In genomic region chr5:69557404-69557935, GRCm38 (mm10) we compare ENCODE assay signal across 8 mouse cellular contexts. TPM values are rescaled to one million over a fixed set of nuclear protein-coding genes. Genes with fewer than 3 reads are reported as not detected.
DNase-seq lines count a peak whose midpoint lies in the region; ATAC-seq and TF ChIP-seq lines count a peak whose summit lies in the region.

No protein-coding gene starts in this region.

- H3K79me3 ChIP-seq in C2C12 (ENCODE audit: low read depth), result peaks cover 8% of the 10 kb centered on the region

- ATAC-seq in heart, embryonic 11.5 days (replicated peaks; ENCODE audit: insufficient number of reproducible peaks, low FRiP score, low TSS enrichment), result no peak
- peak; percentile 29 for ATAC-seq in forebrain, embryonic 15.5 days (replicated peaks)
- peak; percentile 42; the same call in 1 of the 2 replicates for ATAC-seq in liver, embryonic 14.5 days (ENCODE audit: insufficient read depth)
- ATAC-seq in stomach, embryonic 15.5 days (ENCODE audit: insufficient read depth, low FRiP score, low read depth), result no peak

- 14% methylated on average over 16 of the region's 16 CpGs for WGBS in heart, embryonic 11.5 days (ENCODE audit: insufficient replicate concordance)
- 8% methylated on average over 16 of the region's 16 CpGs for WGBS in forebrain, embryonic 15.5 days
- 9% methylated on average over 16 of the region's 16 CpGs for WGBS in liver, embryonic 14.5 days (ENCODE audit: insufficient replicate concordance)
- WGBS in stomach, embryonic 15.5 days, result 8% methylated on average over 16 of the region's 16 CpGs

- H3ac ChIP-seq in C2C12 (ENCODE audit: control insufficient read depth, insufficient read length, low read depth), result peak overlapping the region; percentile 89

- H3K27me3 ChIP-seq in heart, embryonic 11.5 days (ENCODE audit: control insufficient read depth, insufficient read depth, low read length), result no peaks in the 10 kb centered on the region
- no peaks in the 10 kb centered on the region for H3K27me3 ChIP-seq in C2C12 (ENCODE audit: control insufficient read depth, insufficient read depth, insufficient read length)
- no peaks in the 10 kb centered on the region for H3K27me3 ChIP-seq in forebrain, embryonic 15.5 days
- H3K27me3 ChIP-seq in liver, embryonic 14.5 days (ENCODE audit: control insufficient read depth, insufficient read depth, low read length), result no peaks in the 10 kb centered on the region
- H3K27me3 ChIP-seq in stomach, embryonic 15.5 days (replicated peaks), result no peaks in the 10 kb centered on the region

- H3K4me1 ChIP-seq in heart, embryonic 11.5 days (ENCODE audit: control insufficient read depth, insufficient read depth, low read length), result 0 out of 2 replicates have a peak, but pooled peaks cover 2% of the 10 kb centered on the region
- peaks cover 12% of the 10 kb centered on the region for H3K4me1 ChIP-seq in forebrain, embryonic 15.5 days
- H3K4me1 ChIP-seq in liver, embryonic 14.5 days (replicated peaks; ENCODE audit: control insufficient read depth in 2 of 2, insufficient read depth in 2 of 2, low read length in 1 of 2), result 0 out of 4 replicates have a peak, but pooled peaks cover 0 to 2% of the 10 kb centered on the region in 2 experiments
- no peaks in the 10 kb centered on the region for H3K4me1 ChIP-seq in stomach, embryonic 15.5 days

- H3K36me3 ChIP-seq in heart, embryonic 11.5 days (ENCODE audit: control insufficient read depth, insufficient read depth, low read length), result no peaks in the 10 kb centered on the region
- peaks cover 17% of the 10 kb centered on the region for H3K36me3 ChIP-seq in C2C12 (ENCODE audit: control insufficient read depth, insufficient read depth)
- H3K36me3 ChIP-seq in forebrain, embryonic 15.5 days, result peaks cover 21% of the 10 kb centered on the region; the same call in 1 of the 2 replicates
- H3K36me3 ChIP-seq in liver, embryonic 14.5 days (replicated peaks; ENCODE audit: control insufficient read depth, insufficient read depth, low read depth), result no peaks in the 10 kb centered on the region; the same call in 1 of the 2 replicates
- H3K36me3 ChIP-seq in stomach, embryonic 15.5 days, result 0 out of 2 replicates have a peak, but pooled peaks cover 7% of the 10 kb centered on the region

- DNase-seq in heart, adult 9 months (ENCODE audit: low spot score in 2 of 2), result no peak
- peak; percentile 62 for DNase-seq in brain, embryonic 14.5 days (ENCODE audit: low read depth)
- DNase-seq in liver, embryonic 14.5 days (ENCODE audit: low read depth in 3 of 3, low spot score in 3 of 3), result peak in 2 of 3 experiments; percentile 7 to 36
- DNase-seq in spleen, postnatal 36 days (ENCODE audit: low spot score in 2 of 2), result no peak

- peak overlapping the region; percentile 72 for H3K4me2 ChIP-seq in heart, embryonic 11.5 days
- peak overlapping the region; percentile 57 for H3K4me2 ChIP-seq in forebrain, embryonic 15.5 days (replicated peaks)
- peak overlapping the region; percentile 75 for H3K4me2 ChIP-seq in liver, embryonic 14.5 days (ENCODE audit: low read depth)
- H3K4me2 ChIP-seq in stomach, embryonic 15.5 days, result peak overlapping the region; percentile 60

- no peak for TF ChIP-seq CTCF in C2C12 (IDR thresholded peaks at IDR 0.05; ENCODE audit: control insufficient read depth, insufficient read depth, insufficient read length)
- TF ChIP-seq CTCF in brain, embryonic 14.5 days (IDR thresholded peaks at IDR 0.05; ENCODE audit: borderline replicate concordance, extremely low read depth, insufficient read depth, insufficient read length), result no peak
- TF ChIP-seq CTCF in liver, embryonic 14.5 days (IDR thresholded peaks at IDR 0.05; ENCODE audit: low read depth), result no peak

- peak overlapping the region; percentile 73 for H3K4me3 ChIP-seq in heart, embryonic 11.5 days (ENCODE audit: low read depth, low read length)
- H3K4me3 ChIP-seq in C2C12 (ENCODE audit: insufficient read depth, poor library complexity, severe bottlenecking), result peak overlapping the region; percentile 64
- peak overlapping the region; percentile 99 for H3K4me3 ChIP-seq in forebrain, embryonic 15.5 days
- peak overlapping the region; percentile 89 to 93 for H3K4me3 ChIP-seq in liver, embryonic 14.5 days (ENCODE audit: insufficient read depth in 1 of 2, low read depth in 2 of 2, low read length in 2 of 2)
- H3K4me3 ChIP-seq in stomach, embryonic 15.5 days (replicated peaks), result peak overlapping the region; percentile 98

- peak overlapping the region; percentile 85 for H3K9ac ChIP-seq in heart, embryonic 11.5 days (ENCODE audit: low read depth, low read length)
- H3K9ac ChIP-seq in forebrain, embryonic 15.5 days (replicated peaks), result peak overlapping the region; percentile 99
- peak overlapping the region; percentile 85 for H3K9ac ChIP-seq in liver, embryonic 14.5 days (replicated peaks)
- H3K9ac ChIP-seq in stomach, embryonic 15.5 days, result peak overlapping the region; percentile 89

- peak overlapping the region; percentile 67 for H3K27ac ChIP-seq in heart, embryonic 11.5 days (ENCODE audit: low read depth, low read length)
- H3K27ac ChIP-seq in forebrain, embryonic 15.5 days (replicated peaks), result peak overlapping the region; percentile 95
- H3K27ac ChIP-seq in liver, embryonic 14.5 days, result peak overlapping the region; percentile 32; the same call in 1 of the 2 replicates
- peak overlapping the region; percentile 82 for H3K27ac ChIP-seq in stomach, embryonic 15.5 days

- no peak for TF ChIP-seq EP300 in liver, embryonic 14.5 days (IDR thresholded peaks at IDR 0.05; ENCODE audit: low read depth)

- H3K79me2 ChIP-seq in C2C12 (ENCODE audit: control insufficient read depth, insufficient read depth), result peaks cover 8% of the 10 kb centered on the region

- H3K9me3 ChIP-seq in heart, embryonic 11.5 days (replicated peaks; ENCODE audit: control insufficient read depth, low read length), result no peaks in the 10 kb centered on the region
- H3K9me3 ChIP-seq in forebrain, embryonic 15.5 days, result no peaks in the 10 kb centered on the region
- H3K9me3 ChIP-seq in liver, embryonic 14.5 days (ENCODE audit: control insufficient read depth, low read length), result no peaks in the 10 kb centered on the region
- H3K9me3 ChIP-seq in stomach, embryonic 15.5 days, result no peaks in the 10 kb centered on the region

- no peak for TF ChIP-seq POLR2A in brain, embryonic 14.5 days (IDR thresholded peaks at IDR 0.05; ENCODE audit: borderline replicate concordance, extremely low read depth, insufficient read depth, insufficient read length, poor library complexity, severe bottlenecking)

TF ChIP-seq in C2C12, 6 proteins besides CTCF, POLR2A, EP300 and RAD21:
- TF ChIP-seq CEBPB (IDR thresholded peaks at IDR 0.05; ENCODE audit: low read depth), result no peak
- no peak for TF ChIP-seq FOSL1 (IDR thresholded peaks at IDR 0.05; ENCODE audit: insufficient read depth, low read length, poor library complexity, severe bottlenecking)
- no peak for TF ChIP-seq MAX (IDR thresholded peaks at IDR 0.05)
- no peak for TF ChIP-seq USF1 (IDR thresholded peaks at IDR 0.05; ENCODE audit: low read depth)
- TF ChIP-seq MYOG (IDR thresholded peaks at IDR 0.05; ENCODE audit: control insufficient read depth, extremely low read depth, insufficient read length), result no peak
- no peak for TF ChIP-seq MYOD1 (IDR thresholded peaks at IDR 0.05; ENCODE audit: control insufficient read depth, insufficient read length, low read depth)

RNA-seq across cellular contexts. Expression of gene Guf1, which starts 0.7 kb away (rescaled TPM):
- polyA plus RNA-seq in heart, embryonic 11.5 days (2014; fragmentation: Nextera tagmentation; extraction: Ambion mirVana), result 31.3 and 32.7 TPM in 2 replicates
- 3.6 TPM for polyA plus RNA-seq in C2C12 (2012; fragmentation: generic; extraction: Trizol)
- 52.1 and 56.5 TPM in 2 replicates for polyA plus RNA-seq in brain, embryonic 14.5 days (2012; rRNA removed)
- polyA plus RNA-seq in forebrain, embryonic 15.5 days (2015; fragmentation: Nextera tagmentation; extraction: Ambion mirVana), result 47.2 and 47.8 TPM in 2 replicates
- 4.8 and 7.4 TPM in 2 replicates for polyA plus RNA-seq in liver, embryonic 14.5 days (2012; rRNA removed)
- 12.4 and 14.4 TPM in 2 replicates for polyA plus RNA-seq in liver, embryonic 14.5 days (2014; fragmentation: Nextera tagmentation; extraction: Ambion mirVana)
- polyA plus RNA-seq in stomach, embryonic 15.5 days (2015; fragmentation: Nextera tagmentation; extraction: Ambion mirVana), result 50.8 and 54.6 TPM in 2 replicates

RNA-seq across cellular contexts. Expression of gene Yipf7, which starts 15.0 kb away (rescaled TPM):
- polyA plus RNA-seq in heart, embryonic 11.5 days (2014; fragmentation: Nextera tagmentation; extraction: Ambion mirVana), result 2.9 and 4.4 TPM in 2 replicates
- not detected for polyA plus RNA-seq in C2C12 (2012; fragmentation: generic; extraction: Trizol)
- polyA plus RNA-seq in brain, embryonic 14.5 days (2012; rRNA removed), result 0.10 and 0.11 TPM in 2 replicates
- not detected in 2 replicates for polyA plus RNA-seq in forebrain, embryonic 15.5 days (2015; fragmentation: Nextera tagmentation; extraction: Ambion mirVana)
- polyA plus RNA-seq in liver, embryonic 14.5 days (2012; rRNA removed), result not detected in 2 replicates
- polyA plus RNA-seq in liver, embryonic 14.5 days (2014; fragmentation: Nextera tagmentation; extraction: Ambion mirVana), result not detected in 2 replicates
- polyA plus RNA-seq in stomach, embryonic 15.5 days (2015; fragmentation: Nextera tagmentation; extraction: Ambion mirVana), result not detected in 2 replicates

RNA-seq across cellular contexts. Expression of gene Gnpda2, which starts 34.7 kb away (rescaled TPM):
- 25.4 and 27.1 TPM in 2 replicates for polyA plus RNA-seq in heart, embryonic 11.5 days (2014; fragmentation: Nextera tagmentation; extraction: Ambion mirVana)
- 1.8 TPM for polyA plus RNA-seq in C2C12 (2012; fragmentation: generic; extraction: Trizol)
- 16.7 and 19.4 TPM in 2 replicates for polyA plus RNA-seq in brain, embryonic 14.5 days (2012; rRNA removed)
- 34.3 and 37.4 TPM in 2 replicates for polyA plus RNA-seq in forebrain, embryonic 15.5 days (2015; fragmentation: Nextera tagmentation; extraction: Ambion mirVana)
- polyA plus RNA-seq in liver, embryonic 14.5 days (2012; rRNA removed), result 2.2 and 3.2 TPM in 2 replicates
- polyA plus RNA-seq in liver, embryonic 14.5 days (2014; fragmentation: Nextera tagmentation; extraction: Ambion mirVana), result 7.8 and 7.9 TPM in 2 replicates
- polyA plus RNA-seq in stomach, embryonic 15.5 days (2015; fragmentation: Nextera tagmentation; extraction: Ambion mirVana), result 42.3 and 44.8 TPM in 2 replicates

Comparison
In these comparisons a context has a peak if more than half of its experiments do, and no peak if none do; other contexts are left out.
1. ATAC-seq: peak in forebrain, embryonic 15.5 days (single experiment) and liver, embryonic 14.5 days (single experiment); none in heart, embryonic 11.5 days (single experiment) and stomach, embryonic 15.5 days (single experiment).
2. H3K27ac ChIP-seq: peak in every context shown above with its lines; median percentile 95 in forebrain, embryonic 15.5 days; 82 in stomach, embryonic 15.5 days; 67 in heart, embryonic 11.5 days; 32 in liver, embryonic 14.5 days.
3. DNase-seq: peak in brain, embryonic 14.5 days (single experiment) and liver, embryonic 14.5 days (2 of 3); none in heart, adult 9 months (0 of 2) and spleen, postnatal 36 days (0 of 2).
4. Peak in every context shown above with its lines, with median percentiles within 50 percentile points of each other: H3K4me2 ChIP-seq, H3K4me3 ChIP-seq and H3K9ac ChIP-seq.